ENCODE assay signal across 9 mouse cellular contexts in the genomic region with DNA sequence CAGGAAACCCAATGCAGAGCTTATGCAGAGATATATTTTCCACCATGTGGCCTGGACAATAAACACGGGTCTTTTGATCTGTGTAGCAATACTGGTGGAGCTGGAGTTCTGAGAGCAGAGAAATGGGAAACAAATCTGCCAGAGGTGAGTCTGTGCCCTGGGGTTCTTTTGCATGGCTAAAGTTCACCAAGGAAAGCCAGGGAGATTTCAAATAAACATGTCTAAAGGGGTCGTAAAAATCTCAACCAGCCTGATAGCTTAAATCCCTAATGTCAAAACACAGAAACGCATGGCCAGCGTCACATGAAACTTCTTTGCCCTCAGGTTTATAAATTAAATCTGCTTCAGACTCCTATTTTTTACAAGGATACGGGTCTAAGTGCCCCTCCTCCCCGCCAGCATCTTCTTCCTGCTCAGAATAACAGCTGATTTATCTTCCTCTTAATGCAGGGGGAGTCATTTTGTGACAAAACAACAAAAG.
DNase-seq lines count a peak whose midpoint lies in the region; ATAC-seq and TF ChIP-seq lines count a peak whose summit lies in the region.
"Had no signal": no experiment of that assay in that cellular context is flagged by ENCODE, and none has a peak within 500 bp of the region (broad histone marks: within the 10 kb centered on the region; RNA-seq: fewer than 3 reads in every experiment).

No protein-coding gene starts in this region.

- peaks cover 10% of the 10 kb centered on the region; the same call in 1 of the 2 replicates for H3K4me1 ChIP-seq in hindbrain, embryonic 13.5 days (replicated peaks)
- H3K4me1 ChIP-seq in midbrain, embryonic 14.5 days (ENCODE audit: control insufficient read depth, insufficient read depth, low read length), result no peaks in the 10 kb centered on the region

- H3K9ac ChIP-seq in hindbrain, embryonic 13.5 days, result no peak overlapping the region
- H3K9ac ChIP-seq in midbrain, embryonic 14.5 days (replicated peaks; ENCODE audit: low read length), result 0 out of 2 replicates have a peak overlapping the region, but pooled peaks have one; percentile 26

- intact Hi-C loops in gastrocnemius, postnatal 36 days (cut with DNase I), result no loop called here

- no peak overlapping the region for H3K4me3 ChIP-seq in hindbrain, embryonic 13.5 days
- H3K4me3 ChIP-seq in midbrain, embryonic 14.5 days (replicated peaks; ENCODE audit: low read depth, low read length), result no peak overlapping the region; the same call in 1 of the 2 replicates

- ATAC-seq in hindbrain, embryonic 13.5 days (ENCODE audit: low FRiP score), result 0 out of 2 replicates have a peak, but pooled peaks have one; percentile 17
- ATAC-seq in midbrain, embryonic 14.5 days (ENCODE audit: low FRiP score, low TSS enrichment), result no peak

- TF ChIP-seq POLR2A in brain, embryonic 14.5 days (IDR thresholded peaks at IDR 0.05; ENCODE audit: borderline replicate concordance, extremely low read depth, insufficient read depth, insufficient read length, poor library complexity, severe bottlenecking), result no peak

- 38% methylated on average over 6 of the region's 6 CpGs for WGBS in hindbrain, embryonic 13.5 days
- WGBS in midbrain, embryonic 14.5 days, result 48% methylated on average over 6 of the region's 6 CpGs

- H3K36me3 ChIP-seq in hindbrain, embryonic 13.5 days, result no peaks in the 10 kb centered on the region
- H3K36me3 ChIP-seq in midbrain, embryonic 14.5 days (ENCODE audit: control insufficient read depth, insufficient read depth, low read length), result no peaks in the 10 kb centered on the region

- peak; percentile 40 for DNase-seq in brain, embryonic 14.5 days (ENCODE audit: low read depth)
- DNase-seq in embryo, embryonic 10 days (ENCODE audit: low spot score), result peak; percentile 35
- peak; percentile 35 for DNase-seq in midbrain, embryonic 14.5 days
- no peak for DNase-seq in gastrocnemius, postnatal 36 days
- no peak for DNase-seq in heart, postnatal 4 days
- no peak for DNase-seq in lung, postnatal 14 days
- DNase-seq: heart, postnatal 14 days; liver had no signal

- peak overlapping the region; percentile 40 for H3K4me2 ChIP-seq in hindbrain, embryonic 13.5 days
- peak overlapping the region; percentile 40 for H3K4me2 ChIP-seq in midbrain, embryonic 14.5 days (ENCODE audit: low read length)

- H3K27ac ChIP-seq in hindbrain, embryonic 13.5 days, result no peak overlapping the region
- 0 out of 2 replicates have a peak overlapping the region, but pooled peaks have one; percentile 41 for H3K27ac ChIP-seq in midbrain, embryonic 14.5 days (replicated peaks; ENCODE audit: low read depth, low read length)

- no peak for TF ChIP-seq CTCF in brain, embryonic 14.5 days (IDR thresholded peaks at IDR 0.05; ENCODE audit: borderline replicate concordance, extremely low read depth, insufficient read depth, insufficient read length)

- H3K9me3 ChIP-seq in hindbrain, embryonic 13.5 days, result no peaks in the 10 kb centered on the region
- H3K9me3 ChIP-seq in midbrain, embryonic 14.5 days (ENCODE audit: control insufficient read depth, low read length), result no peaks in the 10 kb centered on the region

- H3K27me3 ChIP-seq in hindbrain, embryonic 13.5 days, result no peaks in the 10 kb centered on the region
- H3K27me3 ChIP-seq in midbrain, embryonic 14.5 days (ENCODE audit: control insufficient read depth, insufficient read depth, low read length), result no peaks in the 10 kb centered on the region

Comparison
In these comparisons a context has a peak if more than half of its experiments do, and no peak if none do; other contexts are left out.
1. DNase-seq: peak in brain, embryonic 14.5 days (single experiment), embryo, embryonic 10 days (single experiment) and midbrain, embryonic 14.5 days (single experiment); none in gastrocnemius, postnatal 36 days (0 of 2), heart, postnatal 4 days (single experiment) and lung, postnatal 14 days (single experiment).